Mouse (Mus musculus) heart, adult 2 months (tissue): ENCODE data around the gene Smo.

Experiments used
- CTCF ChIP-seq: fragments of 200-600 bp; IDR thresholded peaks from 2 replicates; pipeline ENCODE4 v1.8.1; 2022; ENCODE audit warnings: antibody characterized with exemption, mild to moderate bottlenecking, moderate library complexity
- POLR2A ChIP-seq: fragments of 200-500 bp; IDR thresholded peaks from 2 replicates; pipeline ENCODE4 v1.6.1; 2011; ENCODE audit warnings: mild to moderate bottlenecking, low read depth, low read length, control low read depth; ENCODE audit not compliant: insufficient read depth

- no peak for TF ChIP-seq CTCF
- no peak for TF ChIP-seq POLR2A
These were observed 68.7 kb downstream of the Smo start for GRCm38 (mm10) chr6:29804006-29804405.
